Mouse (Mus musculus): ENCODE data around the gene Gpx3. TPM values are rescaled to one million over a fixed set of nuclear protein-coding genes. Genes with fewer than 3 reads are reported as not detected.
A peak's percentile ranks its signal among the peaks of the same experiment; 100 is the strongest.

The Gpx3 gene
- polyA plus RNA-seq, 1 experiment from 2014 or later = 89.8 TPM

GRCm38 (mm10) chr11:54913841-54914240 is 11.6 kb downstream of the Gpx3 start:
- ATAC-seq (ENCODE audit: low read depth) = no peak
- Histone ChIP-seq H3K27me3 (replicated peaks; ENCODE audit: control insufficient read depth, insufficient read depth, low read length) (no peaks in the 10 kb centered on the region), H3K36me3 (ENCODE audit: control insufficient read depth, insufficient read depth, low read length) (peaks cover 86% of the 10 kb centered on the region), H3K9ac (ENCODE audit: low read depth, low read length) (no peak overlapping the region), H3K27ac (replicated peaks; ENCODE audit: low read depth, low read length) (no peak overlapping the region), H3K4me2 (ENCODE audit: low read depth, low read length) (no peak overlapping the region), H3K4me1 (ENCODE audit: control insufficient read depth, insufficient read depth, low read length) (no peaks in the 10 kb centered on the region), H3K4me3 (ENCODE audit: low read depth, low read length) (no peak overlapping the region), H3K9me3 (ENCODE audit: control insufficient read depth, low read length) (no peaks in the 10 kb centered on the region)
- DNase-seq (ENCODE audit: low spot score) = no peak
- WGBS = 90% methylated on average over 5 of the region's 5 CpGs

GRCm38 (mm10) chr11:54917461-54917860 is 15.2 kb downstream of the Gpx3 start:
- peaks cover 77% of the 10 kb centered on the region for H3K36me3 ChIP-seq (ENCODE audit: control insufficient read depth, insufficient read depth, low read length)
- H3K27me3 ChIP-seq (replicated peaks; ENCODE audit: control insufficient read depth, insufficient read depth, low read length) = no peaks in the 10 kb centered on the region
- no peak for DNase-seq (ENCODE audit: low spot score)
- H3K9ac ChIP-seq (ENCODE audit: low read depth, low read length) = no peak overlapping the region
- no peak for ATAC-seq (ENCODE audit: low read depth)
- no peak overlapping the region for H3K4me3 ChIP-seq (ENCODE audit: low read depth, low read length)
- WGBS = 97% methylated on average over 7 of the region's 7 CpGs
- H3K4me2 ChIP-seq (ENCODE audit: low read depth, low read length) = no peak overlapping the region
- H3K27ac ChIP-seq (replicated peaks; ENCODE audit: low read depth, low read length) = no peak overlapping the region
- H3K4me1 ChIP-seq (ENCODE audit: control insufficient read depth, insufficient read depth, low read length) = no peaks in the 10 kb centered on the region
- no peaks in the 10 kb centered on the region for H3K9me3 ChIP-seq (ENCODE audit: control insufficient read depth, low read length)

GRCm38 (mm10) chr11:54918273-54918672 is 16.0 kb downstream of the Gpx3 start:
- no peak for DNase-seq (ENCODE audit: low spot score)
- no peak overlapping the region for H3K27ac ChIP-seq (replicated peaks; ENCODE audit: low read depth, low read length)
- no peak overlapping the region for H3K4me2 ChIP-seq (ENCODE audit: low read depth, low read length)
- no peak overlapping the region for H3K4me3 ChIP-seq (ENCODE audit: low read depth, low read length)
- 88% methylated on average over 4 of the region's 4 CpGs for WGBS
- H3K9me3 ChIP-seq (ENCODE audit: control insufficient read depth, low read length) = no peaks in the 10 kb centered on the region
- H3K27me3 ChIP-seq (replicated peaks; ENCODE audit: control insufficient read depth, insufficient read depth, low read length) = no peaks in the 10 kb centered on the region
- ATAC-seq (ENCODE audit: low read depth) = no peak
- H3K36me3 ChIP-seq (ENCODE audit: control insufficient read depth, insufficient read depth, low read length) = peaks cover 80% of the 10 kb centered on the region
- no peak overlapping the region for H3K9ac ChIP-seq (ENCODE audit: low read depth, low read length)
- H3K4me1 ChIP-seq (ENCODE audit: control insufficient read depth, insufficient read depth, low read length) = no peaks in the 10 kb centered on the region

GRCm38 (mm10) chr11:54920127-54920972 is 18.1 kb downstream of the Gpx3 start:
- H3K4me2 ChIP-seq (ENCODE audit: low read depth, low read length) = no peak overlapping the region
- ATAC-seq (ENCODE audit: low read depth) (no peak), DNase-seq (ENCODE audit: low spot score) (no peak)
- H3K4me1 ChIP-seq (ENCODE audit: control insufficient read depth, insufficient read depth, low read length) = no peaks in the 10 kb centered on the region
- WGBS = 68% methylated on average over 11 of the region's 11 CpGs
- no peaks in the 10 kb centered on the region for H3K27me3 ChIP-seq (replicated peaks; ENCODE audit: control insufficient read depth, insufficient read depth, low read length)
- H3K9me3 ChIP-seq (ENCODE audit: control insufficient read depth, low read length) = no peaks in the 10 kb centered on the region
- H3K27ac ChIP-seq (replicated peaks; ENCODE audit: low read depth, low read length) = no peak overlapping the region
- H3K36me3 ChIP-seq (ENCODE audit: control insufficient read depth, insufficient read depth, low read length) = peaks cover 81% of the 10 kb centered on the region
- H3K9ac ChIP-seq (ENCODE audit: low read depth, low read length) = no peak overlapping the region
- no peak overlapping the region for H3K4me3 ChIP-seq (ENCODE audit: low read depth, low read length)

GRCm38 (mm10) chr11:54920973-54921580 is 18.8 kb downstream of the Gpx3 start:
- 65% methylated on average over 6 of the region's 6 CpGs for WGBS
- no peak overlapping the region for H3K4me2 ChIP-seq (ENCODE audit: low read depth, low read length)

GRCm38 (mm10) chr11:54921798-54922197 is 19.5 kb downstream of the Gpx3 start:
- Histone ChIP-seq H3K4me1 (ENCODE audit: control insufficient read depth, insufficient read depth, low read length) (no peaks in the 10 kb centered on the region), H3K27me3 (replicated peaks; ENCODE audit: control insufficient read depth, insufficient read depth, low read length) (no peaks in the 10 kb centered on the region), H3K27ac (replicated peaks; ENCODE audit: low read depth, low read length) (no peak overlapping the region), H3K4me2 (ENCODE audit: low read depth, low read length) (no peak overlapping the region), H3K36me3 (ENCODE audit: control insufficient read depth, insufficient read depth, low read length) (peaks cover 80% of the 10 kb centered on the region), H3K4me3 (ENCODE audit: low read depth, low read length) (no peak overlapping the region), H3K9me3 (ENCODE audit: control insufficient read depth, low read length) (no peaks in the 10 kb centered on the region), H3K9ac (ENCODE audit: low read depth, low read length) (no peak overlapping the region)
- DNase-seq (ENCODE audit: low spot score) (peak; percentile 69), ATAC-seq (ENCODE audit: low read depth) (peak; percentile 74)
- WGBS = 43% methylated on average over 7 of the region's 7 CpGs

More at GRCm38 (mm10) chr11:54920973-54921580, 18.8 kb downstream of the Gpx3 start:
- Histone ChIP-seq H3K9me3 (ENCODE audit: control insufficient read depth, low read length) (no peaks in the 10 kb centered on the region), H3K27ac (replicated peaks; ENCODE audit: low read depth, low read length) (no peak overlapping the region), H3K27me3 (replicated peaks; ENCODE audit: control insufficient read depth, insufficient read depth, low read length) (no peaks in the 10 kb centered on the region), H3K36me3 (ENCODE audit: control insufficient read depth, insufficient read depth, low read length) (peaks cover 81% of the 10 kb centered on the region), H3K4me1 (ENCODE audit: control insufficient read depth, insufficient read depth, low read length) (no peaks in the 10 kb centered on the region), H3K9ac (ENCODE audit: low read depth, low read length) (no peak overlapping the region), H3K4me3 (ENCODE audit: low read depth, low read length) (no peak overlapping the region)
- DNase-seq (ENCODE audit: low spot score) (no peak), ATAC-seq (ENCODE audit: low read depth) (no peak)

GRCm38 (mm10) chr11:54922488-54922887 is 20.2 kb downstream of the Gpx3 start:
- ATAC-seq (ENCODE audit: low read depth) (no peak), DNase-seq (ENCODE audit: low spot score) (no peak)
- no peak overlapping the region for H3K9ac ChIP-seq (ENCODE audit: low read depth, low read length)
- 88% methylated on average over 3 of the region's 3 CpGs for WGBS
- no peak overlapping the region for H3K4me2 ChIP-seq (ENCODE audit: low read depth, low read length)
- peaks cover 80% of the 10 kb centered on the region for H3K36me3 ChIP-seq (ENCODE audit: control insufficient read depth, insufficient read depth, low read length)
- no peak overlapping the region for H3K4me3 ChIP-seq (ENCODE audit: low read depth, low read length)
- H3K9me3 ChIP-seq (ENCODE audit: control insufficient read depth, low read length) = no peaks in the 10 kb centered on the region
- H3K27ac ChIP-seq (replicated peaks; ENCODE audit: low read depth, low read length) = no peak overlapping the region
- no peaks in the 10 kb centered on the region for H3K27me3 ChIP-seq (replicated peaks; ENCODE audit: control insufficient read depth, insufficient read depth, low read length)
- no peaks in the 10 kb centered on the region for H3K4me1 ChIP-seq (ENCODE audit: control insufficient read depth, insufficient read depth, low read length)

GRCm38 (mm10) chr11:54924145-54924544 is 21.9 kb downstream of the Gpx3 start:
- H3K27ac ChIP-seq (replicated peaks; ENCODE audit: low read depth, low read length) = no peak overlapping the region
- DNase-seq (ENCODE audit: low spot score) = no peak
- no peaks in the 10 kb centered on the region for H3K4me1 ChIP-seq (ENCODE audit: control insufficient read depth, insufficient read depth, low read length)
- peaks cover 76% of the 10 kb centered on the region for H3K36me3 ChIP-seq (ENCODE audit: control insufficient read depth, insufficient read depth, low read length)
- no peaks in the 10 kb centered on the region for H3K27me3 ChIP-seq (replicated peaks; ENCODE audit: control insufficient read depth, insufficient read depth, low read length)
- H3K9ac ChIP-seq (ENCODE audit: low read depth, low read length) = no peak overlapping the region
- H3K4me2 ChIP-seq (ENCODE audit: low read depth, low read length) = no peak overlapping the region
- no peak overlapping the region for H3K4me3 ChIP-seq (ENCODE audit: low read depth, low read length)
- WGBS = 89% methylated on average over 14 of the region's 14 CpGs
- ATAC-seq (ENCODE audit: low read depth) = no peak
- H3K9me3 ChIP-seq (ENCODE audit: control insufficient read depth, low read length) = no peaks in the 10 kb centered on the region

Data from embryonic facial prominence, embryonic 14.5 days (tissue).